Mouse (Mus musculus): ENCODE data around the gene Exosc8.
"Not testable (repeated sequence)": the region's sequence is repeated elsewhere in the genome, so short reads cannot be mapped to it uniquely, and the experiment has no call there.

The Exosc8 gene

GRCm38 (mm10) chr3:54735247-54736046 is at the start of gene Exosc8, which contains the start of gene Alg5:
Exosc8 (minus strand) TSS chr3:54735393.
Alg5 (plus strand) TSS chr3:54735539.
- DNase-seq: peak; percentile 78 to 79

- DNase-seq: no peak
Measured at GRCm38 (mm10) chr3:54775989-54776631, 40.9 kb upstream of the Exosc8 start.

- DNase-seq: no peak
Measured at GRCm38 (mm10) chr3:54773613-54774012, 38.4 kb upstream of the Exosc8 start.

- DNase-seq: no peak
Measured at GRCm38 (mm10) chr3:54769349-54770275, 34.4 kb upstream of the Exosc8 start.

GRCm38 (mm10) chr3:54768592-54768991 is 33.4 kb upstream of the Exosc8 start:
- DNase-seq: no peak

GRCm38 (mm10) chr3:54766811-54767210 is 31.6 kb upstream of the Exosc8 start:
- no peak for DNase-seq

- no peak for DNase-seq
Measured at GRCm38 (mm10) chr3:54766034-54766433, 30.8 kb upstream of the Exosc8 start.

- DNase-seq: not testable (repeated sequence)
Measured at GRCm38 (mm10) chr3:54765521-54765920, 30.3 kb upstream of the Exosc8 start.

- no peak for DNase-seq
Measured at GRCm38 (mm10) chr3:54764418-54764817, 29.2 kb upstream of the Exosc8 start.

GRCm38 (mm10) chr3:54761258-54761657 is 26.1 kb upstream of the Exosc8 start:
- no peak for DNase-seq

- no peak for DNase-seq
Measured at GRCm38 (mm10) chr3:54760321-54761115, 25.3 kb upstream of the Exosc8 start.

- DNase-seq: no peak
Measured at GRCm38 (mm10) chr3:54759211-54759610, 24.0 kb upstream of the Exosc8 start.

- no peak for DNase-seq
Measured at GRCm38 (mm10) chr3:54757446-54757845, 22.3 kb upstream of the Exosc8 start.

- DNase-seq: no peak
Measured at GRCm38 (mm10) chr3:54756058-54756457, 20.9 kb upstream of the Exosc8 start.

GRCm38 (mm10) chr3:54755145-54756041 is 20.2 kb upstream of the Exosc8 start, which contains the start of gene Smad9:
Smad9 (plus strand) TSS chr3:54755582.
- DNase-seq: no peak

GRCm38 (mm10) chr3:54753411-54753810 is 18.2 kb upstream of the Exosc8 start:
- DNase-seq: no peak

- DNase-seq: no peak
Measured at GRCm38 (mm10) chr3:54745799-54746198, 10.6 kb upstream of the Exosc8 start.

GRCm38 (mm10) chr3:54741965-54742364 is 6.8 kb upstream of the Exosc8 start:
- no peak for DNase-seq

- DNase-seq: no peak
Measured at GRCm38 (mm10) chr3:54737317-54737716, 2.1 kb upstream of the Exosc8 start.

- DNase-seq: no peak
Measured at GRCm38 (mm10) chr3:54736101-54736927, 1.1 kb upstream of the Exosc8 start.
